Mouse (Mus musculus) thymus, postnatal 36 days (tissue): ENCODE results near the gene Pak1.
A peak's percentile ranks its signal among the peaks of the same experiment; 100 is the strongest.
"Not testable (repeated sequence)": the region's sequence is repeated elsewhere in the genome, so short reads cannot be mapped to it uniquely, and the experiment has no call there.

Experiments used
- DNase-seq, 2 experiments: peaks; one replicate each; pipeline ENCODE4 v3.0.0; 2022; ENCODE audit warnings: mixed read lengths in 2 of 2

The Pak1 gene

DNA sequence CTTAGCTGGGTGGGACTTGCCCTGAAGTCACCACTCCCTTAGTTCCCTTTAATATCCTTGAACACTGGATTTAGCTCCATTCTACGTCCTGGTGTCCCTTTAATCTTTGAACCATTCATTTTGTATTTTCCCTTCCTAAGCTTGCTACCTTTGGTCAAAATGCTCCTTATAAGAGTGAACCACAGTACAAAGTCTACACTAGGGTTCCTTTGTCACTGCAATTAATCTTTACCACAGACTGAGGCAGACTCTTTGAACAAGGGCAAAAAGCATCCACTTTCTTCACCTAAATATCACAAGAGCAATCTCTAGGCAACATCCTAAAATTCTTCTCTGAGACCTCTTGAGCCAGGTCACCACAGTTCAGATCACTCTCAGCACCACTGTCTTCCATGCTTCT is 8.1 kb upstream of the Pak1 start:
- no peak for DNase-seq

DNA sequence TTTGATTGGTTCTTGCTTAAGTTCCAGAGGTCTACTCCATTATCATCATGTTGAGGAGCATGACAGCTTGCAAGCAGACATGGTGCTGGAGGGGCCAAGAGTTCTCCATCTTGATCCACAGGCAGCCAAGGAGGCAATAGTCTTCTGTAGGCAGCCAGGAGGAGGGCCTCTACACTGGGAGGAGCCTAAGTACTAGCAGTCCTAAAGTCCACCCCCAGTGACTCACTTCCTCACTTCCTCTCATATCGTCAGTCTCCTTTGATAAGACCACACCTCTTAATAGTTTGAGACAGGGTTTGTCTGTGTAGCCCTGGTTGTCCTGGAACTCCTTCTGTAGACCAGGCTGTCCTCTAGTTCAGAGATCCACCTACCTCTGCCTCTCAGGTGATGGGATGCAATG is 7.5 kb upstream of the Pak1 start:
- DNase-seq: no peak

DNA sequence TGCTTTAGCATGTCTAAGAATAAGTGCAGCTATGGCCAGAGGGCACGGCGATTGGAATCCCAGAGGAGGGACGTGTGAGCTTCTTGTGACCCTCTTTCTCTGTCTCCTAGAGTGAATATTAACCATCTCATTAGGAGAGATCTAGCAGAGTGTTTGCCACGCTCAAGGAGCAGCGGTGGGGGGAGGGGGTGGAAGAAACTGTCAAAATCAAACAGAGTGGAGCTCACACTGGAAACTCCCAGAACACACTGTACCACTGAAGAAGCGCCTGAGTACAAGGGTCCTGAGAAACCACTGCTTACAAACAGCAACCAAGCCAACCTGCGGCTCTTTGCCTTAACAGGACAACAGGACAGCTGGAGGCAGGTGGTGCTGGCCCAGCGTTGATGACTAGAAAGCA is 6.8 kb upstream of the Pak1 start:
- no peak for DNase-seq

DNA sequence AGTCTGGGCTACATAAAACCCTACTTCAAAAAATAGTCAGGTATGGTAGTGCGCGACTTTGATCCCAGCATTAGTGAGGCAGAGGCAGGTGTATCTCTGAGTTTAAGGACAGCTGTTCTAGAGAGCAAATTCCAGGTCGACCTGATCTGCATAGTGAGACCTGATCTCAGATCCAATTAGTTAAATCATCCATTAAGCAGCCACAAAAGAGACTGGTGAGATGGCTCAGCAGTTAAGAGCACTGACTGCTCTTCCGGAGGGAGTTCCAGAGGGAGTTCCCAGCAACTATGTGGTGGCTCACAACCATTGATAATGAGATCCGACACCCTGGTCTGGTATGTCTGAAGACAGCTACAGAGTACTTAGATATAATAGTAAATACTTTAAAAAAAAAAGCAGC is 4.8 kb upstream of the Pak1 start:
- no peak for DNase-seq

DNA sequence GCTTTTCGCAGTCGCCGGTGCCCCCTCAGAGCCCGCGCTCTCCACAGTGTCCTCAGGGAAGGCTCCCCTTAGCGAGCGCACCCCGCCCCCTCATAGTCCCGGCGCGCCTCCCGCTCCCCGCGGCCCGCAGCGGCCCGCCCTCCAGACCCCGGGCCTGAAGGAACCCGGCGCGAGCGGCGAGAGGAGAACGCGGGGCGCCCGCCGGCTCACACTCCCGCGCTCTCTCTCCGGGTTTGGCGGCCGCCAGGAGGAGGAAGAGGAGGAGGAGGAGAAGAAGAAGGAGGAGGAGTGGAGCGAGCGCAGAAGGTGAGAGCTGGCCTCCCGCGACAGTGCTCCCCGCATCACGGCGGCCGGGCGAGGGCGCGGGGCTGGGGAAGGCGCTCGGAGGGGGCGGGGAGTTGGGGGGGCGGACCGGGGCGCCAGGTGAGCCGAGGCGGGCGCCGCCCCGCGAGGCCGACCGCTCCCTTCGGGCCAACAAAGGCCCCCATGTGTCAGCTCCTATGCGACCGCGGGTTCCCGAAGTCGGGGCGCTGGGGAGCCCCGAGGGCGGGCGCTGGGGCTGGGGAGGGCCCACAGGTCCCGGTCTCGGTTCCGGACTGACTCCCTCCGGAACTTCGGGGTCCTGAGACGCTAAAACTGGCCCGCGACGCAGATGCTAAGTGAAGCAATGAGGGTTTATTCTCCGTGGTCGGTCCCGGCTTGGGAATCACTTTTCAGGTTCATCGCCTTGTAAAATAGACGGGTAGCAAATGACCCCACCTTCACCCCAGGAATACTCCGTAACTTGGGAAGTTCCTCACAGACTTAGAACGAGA is 535 bp downstream of the Pak1 start:
- DNase-seq: peak in 1 of 2 experiments; percentile 60

DNA sequence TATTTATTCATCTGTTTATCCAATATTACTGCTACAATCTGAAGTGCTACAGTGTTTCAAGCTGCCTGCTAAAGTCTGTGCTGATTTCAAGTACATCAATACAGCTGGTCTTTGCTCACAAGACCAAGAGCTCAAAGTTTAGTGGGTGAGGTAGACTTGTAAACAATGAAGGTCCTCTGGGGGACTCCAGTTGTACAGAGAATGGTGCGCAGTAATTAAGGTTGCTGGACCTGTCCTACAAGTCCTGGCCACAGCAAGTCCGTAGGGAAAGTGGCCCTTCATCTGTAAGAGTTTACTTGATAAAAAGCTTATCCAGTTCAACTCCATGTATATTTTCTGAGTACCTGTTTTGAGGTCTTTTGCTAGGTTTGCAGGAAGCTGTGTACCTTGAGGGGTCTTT is 1.9 kb downstream of the Pak1 start:
- DNase-seq: no peak

DNA sequence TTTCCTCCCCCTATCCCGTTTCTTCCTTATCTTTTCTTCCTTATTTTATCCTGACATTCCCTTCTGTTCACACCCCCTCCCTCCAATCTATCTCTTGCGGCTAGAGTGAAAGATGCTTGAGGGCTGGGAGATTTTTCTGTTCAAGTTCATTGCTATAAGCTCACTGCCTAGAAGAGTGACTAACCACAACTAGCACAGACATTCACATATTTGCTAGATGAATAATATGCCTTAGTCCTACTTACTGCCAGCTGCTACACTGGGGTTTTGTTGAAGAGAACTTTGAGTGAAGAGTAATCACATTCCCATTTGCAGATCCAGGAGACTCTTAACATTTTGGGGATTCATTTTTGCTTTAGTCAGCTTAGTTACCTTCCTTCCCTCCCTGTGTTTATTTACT is 4.0 kb downstream of the Pak1 start:
- DNase-seq: no peak

DNA sequence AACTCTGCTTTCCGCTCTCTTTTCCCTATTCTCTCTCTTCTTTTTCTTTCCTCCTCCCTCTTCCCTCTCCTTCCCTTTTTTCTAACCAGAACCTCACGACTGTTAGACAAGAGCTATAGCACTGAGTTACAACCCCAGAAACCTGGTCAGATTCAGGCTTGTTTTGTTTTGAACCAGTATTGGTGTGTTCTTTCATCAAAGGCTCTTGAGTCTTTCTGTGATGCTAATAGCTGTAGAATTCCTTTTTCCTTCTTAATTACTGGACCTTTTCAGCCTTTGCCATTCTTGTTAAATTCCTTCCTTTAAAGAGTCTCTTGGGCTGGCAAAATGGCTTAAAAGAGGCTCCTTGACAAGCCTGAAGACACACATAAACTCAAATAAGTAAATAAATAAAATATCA is 14.8 kb downstream of the Pak1 start:
- DNase-seq: no peak

DNA sequence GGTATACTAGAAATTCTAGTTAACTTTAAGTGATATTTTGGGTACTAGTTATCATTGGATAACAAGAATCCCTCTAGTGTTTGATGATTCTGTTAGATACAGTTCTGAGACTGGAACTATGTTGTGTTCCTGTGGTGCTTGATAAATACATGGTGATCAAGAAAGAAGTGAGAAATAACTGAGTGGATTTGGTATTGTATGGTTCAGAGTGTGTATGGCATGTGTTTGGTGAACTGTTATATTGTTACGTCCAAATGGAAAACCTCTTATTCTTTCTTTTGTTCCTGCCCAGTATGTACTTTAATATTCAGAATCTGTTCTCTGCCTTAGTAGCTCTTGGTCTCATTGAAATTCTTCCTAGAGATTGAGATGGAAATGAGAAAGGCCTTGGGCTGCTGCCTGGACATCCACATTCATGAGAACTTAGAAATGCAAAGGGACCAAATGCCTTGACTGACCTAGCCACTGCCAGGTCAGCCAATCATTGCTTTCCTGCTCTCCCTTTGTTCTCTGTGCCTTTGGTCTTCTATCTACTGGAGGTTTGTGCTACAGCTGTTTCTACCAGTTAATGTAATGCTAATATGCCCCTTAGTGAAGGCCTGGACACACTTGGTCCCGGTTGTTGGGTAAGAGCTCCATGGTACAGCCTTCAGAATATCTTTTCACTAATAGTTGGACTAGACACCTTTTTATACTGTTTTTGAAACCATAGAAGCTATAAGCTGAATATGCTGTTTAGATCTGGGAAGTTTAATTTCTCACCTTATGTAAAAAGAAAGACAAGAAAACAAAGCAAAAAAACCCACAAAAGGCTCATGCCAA is 16.1 kb downstream of the Pak1 start:
- no peak for DNase-seq

DNA sequence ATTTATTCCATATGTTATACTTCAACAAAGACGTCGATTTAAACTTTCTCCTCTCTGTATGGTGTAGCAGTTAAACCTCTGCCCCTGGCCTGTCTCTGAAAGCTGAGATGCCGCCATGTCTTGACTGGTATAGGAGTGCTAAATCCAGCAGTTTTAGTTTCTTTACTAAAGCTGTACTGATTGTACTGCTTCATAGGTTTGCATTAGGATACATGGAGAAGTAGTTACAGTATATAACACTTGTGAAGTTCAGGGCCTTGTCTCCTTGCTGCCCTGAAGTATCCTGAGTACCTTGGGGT is 16.7 kb downstream of the Pak1 start:
- DNase-seq: no peak

DNA sequence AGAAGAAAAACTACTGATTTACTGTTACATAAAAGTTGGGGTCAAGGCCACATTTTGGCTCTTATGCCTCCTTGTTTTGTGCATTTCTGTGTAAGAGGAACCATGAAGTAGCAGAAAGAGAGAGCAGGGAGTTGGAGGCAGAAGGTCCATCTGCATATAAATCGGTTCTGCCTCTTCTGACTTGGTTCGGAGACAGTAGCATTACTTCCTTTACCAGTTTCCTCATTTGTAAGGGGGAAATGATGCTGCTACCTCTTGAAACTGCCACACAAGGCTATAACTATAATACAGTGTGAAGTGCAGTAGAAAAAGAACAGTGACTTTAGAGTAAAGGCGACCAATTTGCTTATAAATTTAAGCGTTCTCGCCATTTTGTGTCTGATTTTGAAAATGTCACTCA is 21.0 kb downstream of the Pak1 start:
- no peak for DNase-seq

DNA sequence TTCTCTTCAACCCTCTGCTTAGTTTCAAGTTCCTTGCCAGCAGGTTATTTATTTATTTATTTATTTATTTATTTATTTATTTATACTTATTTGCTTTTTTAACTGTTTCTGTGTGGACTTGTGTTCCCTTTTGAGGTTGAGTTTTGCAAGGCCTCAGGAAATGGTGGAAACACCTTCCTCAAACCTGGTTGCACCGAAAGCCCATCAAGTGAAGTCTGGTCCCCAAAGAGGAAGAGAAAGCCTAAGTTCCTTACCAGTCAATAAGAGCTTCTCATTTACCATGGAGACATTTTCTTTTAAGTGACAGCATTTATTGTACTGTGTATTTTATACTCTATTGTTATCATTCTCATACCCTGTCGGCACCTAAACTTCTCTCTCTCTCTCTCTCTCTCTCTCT is 33.5 kb downstream of the Pak1 start:
- DNase-seq: no peak

DNA sequence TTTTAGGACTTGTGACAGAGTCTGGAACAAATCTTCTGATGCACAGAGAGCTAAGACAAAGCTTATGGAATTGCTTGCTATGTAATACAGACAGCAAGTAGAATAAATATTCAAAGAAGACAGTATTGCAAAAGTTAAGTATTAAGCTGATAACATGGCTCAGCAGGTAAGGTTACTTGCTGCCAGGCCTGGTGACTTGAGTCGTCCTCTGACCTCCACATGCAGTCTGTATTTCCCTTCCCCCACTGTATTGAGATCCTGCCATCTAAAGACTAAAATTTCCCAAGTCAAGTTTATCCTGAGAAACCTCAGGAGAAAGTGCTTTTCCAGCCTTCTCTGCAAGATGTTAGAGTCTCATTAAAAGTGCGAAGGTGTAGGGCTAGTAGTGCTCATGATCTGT is 40.8 kb downstream of the Pak1 start:
- DNase-seq: no peak

DNA sequence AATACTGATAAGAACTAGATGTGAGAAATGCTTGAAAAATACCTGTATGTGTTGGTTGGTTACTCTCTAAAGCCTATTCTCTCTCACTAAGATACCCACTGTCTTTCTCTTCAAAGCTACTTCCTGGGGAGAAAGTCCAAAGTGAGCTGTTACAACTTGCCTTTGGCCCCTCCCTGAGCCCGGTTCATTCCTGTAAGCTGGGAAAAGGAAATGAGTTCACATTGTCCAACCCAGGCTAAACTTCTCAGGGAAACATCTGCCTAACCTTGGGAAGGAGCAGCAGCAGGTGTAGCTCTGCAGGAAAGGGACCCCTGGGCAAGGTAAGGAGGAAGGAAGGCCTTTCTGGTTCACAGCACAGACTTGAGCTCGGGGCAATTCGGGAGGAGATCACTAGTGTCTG is 42.4 kb downstream of the Pak1 start:
- DNase-seq: no peak

DNA sequence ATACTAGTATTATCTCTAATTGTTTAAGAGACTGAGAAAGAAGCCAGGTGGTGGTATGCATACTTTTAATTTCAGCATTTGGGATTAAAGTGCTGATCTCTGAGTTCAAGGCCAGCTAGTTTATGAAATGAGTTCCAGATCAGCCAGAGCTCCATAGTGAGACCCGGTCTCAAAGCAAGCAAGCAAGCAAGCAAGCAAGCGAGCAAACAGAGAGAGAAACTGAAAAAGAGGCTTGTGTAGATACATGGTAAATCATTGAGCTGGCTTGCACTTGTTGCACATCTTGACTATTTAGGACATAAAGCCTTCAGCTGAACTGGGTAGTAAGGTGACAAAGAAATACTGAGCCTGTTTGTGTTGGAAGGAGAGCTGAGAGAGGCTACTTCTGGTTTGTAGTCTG is 44.6 kb downstream of the Pak1 start:
- no peak for DNase-seq

DNA sequence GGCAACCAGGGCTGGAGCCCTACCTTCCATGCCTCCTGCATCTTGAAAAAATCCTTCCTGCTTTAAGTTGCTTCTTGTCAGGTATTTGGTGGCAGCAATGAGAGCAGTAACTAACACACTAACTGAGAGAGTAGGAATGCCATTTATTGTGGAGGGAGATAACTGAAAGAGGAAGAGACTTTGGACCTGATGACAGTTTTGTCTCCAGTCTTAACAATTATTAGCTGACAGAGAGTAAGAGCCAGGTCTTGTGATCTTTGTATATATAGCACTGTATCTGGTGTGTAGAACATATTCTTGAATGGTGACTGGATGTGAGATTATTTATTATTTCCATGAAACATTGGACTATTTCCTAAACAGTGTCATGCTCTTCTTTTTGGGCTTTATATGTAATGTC is 50.2 kb downstream of the Pak1 start:
- no peak for DNase-seq

DNA sequence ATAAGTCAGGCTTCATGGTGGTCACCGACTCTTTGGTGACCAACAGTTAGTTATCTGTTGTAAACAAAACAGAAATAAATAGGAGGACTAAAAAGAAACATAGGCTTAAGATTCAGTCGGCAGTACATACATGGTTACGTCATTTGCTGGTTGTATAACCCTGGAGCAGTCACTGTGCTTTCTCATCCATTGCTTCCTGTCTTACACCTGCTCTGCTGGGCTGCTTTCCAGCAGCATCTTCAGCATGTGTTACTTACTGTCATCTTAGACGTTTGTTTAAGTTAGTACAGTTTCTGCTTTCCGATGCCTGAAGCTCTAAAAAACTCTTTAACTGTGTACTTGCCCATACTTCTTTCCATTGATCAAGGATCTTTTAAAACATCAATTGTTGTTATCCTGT is 53.0 kb downstream of the Pak1 start:
- DNase-seq: no peak

DNA sequence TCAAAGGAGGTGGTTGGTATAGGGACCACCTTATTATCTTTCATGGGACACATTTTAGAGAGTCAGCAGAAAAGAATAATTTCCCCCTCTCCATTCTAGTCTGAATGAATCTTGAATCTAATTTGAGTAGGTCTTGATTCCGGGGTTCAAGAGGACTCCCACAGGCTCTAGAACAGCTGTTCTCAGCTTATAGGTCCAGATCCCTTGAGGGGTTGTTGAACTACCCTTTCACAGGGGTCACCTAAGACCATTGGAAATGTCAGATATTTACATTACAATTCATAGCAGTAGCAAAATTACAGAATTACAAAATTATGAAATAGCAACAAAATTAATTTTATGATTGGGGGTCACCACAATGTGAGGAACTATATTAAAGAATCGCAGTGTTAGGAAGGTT is 54.0 kb downstream of the Pak1 start:
- no peak for DNase-seq

DNA sequence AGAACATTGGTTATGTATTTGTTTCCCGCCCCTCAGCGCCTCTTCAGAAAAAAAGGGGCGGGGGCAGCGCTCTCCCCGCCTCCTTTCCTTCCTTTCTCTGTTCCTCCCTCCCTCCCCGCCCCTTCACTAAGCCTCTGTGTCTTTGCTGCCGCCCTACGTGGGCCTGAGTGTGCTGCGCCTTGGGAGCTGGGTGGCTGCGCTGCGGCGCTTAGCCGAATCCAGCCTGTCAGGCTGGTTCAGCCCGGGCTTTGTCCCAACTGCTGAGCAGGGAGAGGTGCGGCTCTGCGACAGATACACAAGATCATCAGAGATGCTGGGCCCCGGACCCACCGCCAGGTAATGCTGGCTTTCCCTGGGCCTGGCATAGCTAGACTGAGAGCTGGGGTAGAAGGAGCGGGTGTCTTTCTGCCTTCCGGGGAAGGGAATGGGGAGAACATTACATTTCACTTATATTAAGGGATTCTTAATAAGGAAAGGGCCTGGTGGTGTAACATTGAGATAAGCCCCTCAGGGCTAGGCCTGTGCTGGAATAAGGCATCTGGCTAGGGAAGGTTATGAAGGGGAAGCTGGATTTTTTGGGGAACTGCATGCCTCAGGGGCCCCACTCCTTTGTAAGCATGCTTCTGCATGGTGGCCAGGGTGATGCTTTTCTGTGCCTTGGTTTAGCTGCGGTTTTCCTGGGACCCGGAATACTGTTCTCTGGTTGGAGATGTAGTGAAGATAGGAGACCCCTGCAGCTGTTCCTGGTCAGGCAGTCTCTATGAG is 54.6 kb downstream of the Pak1 start:
- DNase-seq: peak; percentile 77 to 84

DNA sequence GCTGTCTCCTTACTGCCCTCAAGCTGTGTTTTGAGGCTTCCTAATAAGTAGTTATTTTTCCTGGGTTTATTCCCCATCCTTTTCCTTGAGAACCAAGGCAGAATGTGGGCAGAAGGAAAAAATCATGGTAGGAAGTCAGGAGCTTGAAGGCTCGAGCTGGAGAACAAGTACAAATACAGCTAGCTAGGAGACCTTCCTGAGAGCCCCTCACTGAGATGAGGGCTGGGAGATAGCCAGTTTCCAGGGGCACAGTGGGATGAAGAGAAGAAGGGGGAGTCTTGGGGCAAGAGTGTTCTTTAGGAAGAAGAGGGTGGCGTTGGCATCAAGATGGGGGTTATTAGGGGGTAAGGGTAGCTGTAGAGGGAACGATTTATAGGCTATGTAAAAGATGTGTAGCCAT is 56.1 kb downstream of the Pak1 start:
- no peak for DNase-seq

DNA sequence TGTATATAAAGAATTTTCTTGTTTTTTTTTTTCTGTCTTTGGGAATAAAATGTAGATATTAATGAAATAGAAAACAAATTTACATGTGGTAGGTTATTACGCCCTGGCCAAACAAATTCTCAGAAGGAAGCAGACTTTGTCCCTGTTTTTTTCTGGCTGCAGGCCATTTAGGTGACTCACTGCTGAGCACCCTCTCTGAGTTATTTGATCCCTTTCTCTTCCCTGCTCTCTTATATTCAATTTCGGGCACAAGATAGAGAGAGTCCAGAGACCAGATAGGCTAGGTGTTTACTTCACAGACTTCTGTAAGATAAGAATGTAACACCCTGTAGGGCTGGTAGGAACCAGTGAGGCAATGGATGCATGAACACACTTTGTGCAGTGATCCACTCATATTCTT is 57.2 kb downstream of the Pak1 start:
- DNase-seq: no peak

DNA sequence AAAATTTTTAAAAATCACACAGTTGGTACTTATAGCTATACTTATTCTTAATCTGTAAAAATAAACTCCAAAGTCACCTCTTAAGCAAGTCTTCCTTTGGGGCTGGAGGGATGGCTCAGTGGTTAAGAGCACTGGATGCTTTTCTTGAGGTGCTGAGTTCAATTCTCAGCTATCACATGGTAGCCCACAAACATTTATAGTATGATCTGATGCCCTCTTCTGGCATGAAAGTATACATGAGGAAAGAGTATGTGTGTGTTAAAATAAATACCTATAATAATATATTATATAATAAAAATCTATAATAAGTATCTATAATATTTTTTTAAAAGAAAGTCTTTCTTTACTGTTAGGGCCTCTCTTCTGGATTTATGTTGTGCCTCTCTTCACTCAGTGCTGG is 58.2 kb downstream of the Pak1 start:
- DNase-seq: no peak

DNA sequence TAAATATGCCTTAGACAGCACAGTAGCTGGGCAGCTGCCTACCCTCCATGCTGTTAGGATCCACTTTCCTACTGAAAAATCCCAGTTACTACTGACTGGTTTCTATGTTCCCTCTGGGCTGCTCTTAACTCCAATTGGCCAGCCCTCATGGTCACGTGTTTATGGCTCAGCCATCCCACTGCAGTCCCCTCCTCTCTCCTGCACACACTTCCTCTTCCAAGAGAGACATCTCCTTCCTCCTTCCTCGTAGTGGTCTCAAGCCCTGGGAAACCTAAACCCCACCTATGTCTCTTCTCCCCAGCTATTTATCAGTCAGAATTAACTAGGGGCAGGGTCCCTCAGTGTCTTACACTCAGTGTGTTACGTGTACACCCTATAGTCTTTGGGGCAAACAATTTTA is 61.2 kb downstream of the Pak1 start:
- not testable (repeated sequence) for DNase-seq

DNA sequence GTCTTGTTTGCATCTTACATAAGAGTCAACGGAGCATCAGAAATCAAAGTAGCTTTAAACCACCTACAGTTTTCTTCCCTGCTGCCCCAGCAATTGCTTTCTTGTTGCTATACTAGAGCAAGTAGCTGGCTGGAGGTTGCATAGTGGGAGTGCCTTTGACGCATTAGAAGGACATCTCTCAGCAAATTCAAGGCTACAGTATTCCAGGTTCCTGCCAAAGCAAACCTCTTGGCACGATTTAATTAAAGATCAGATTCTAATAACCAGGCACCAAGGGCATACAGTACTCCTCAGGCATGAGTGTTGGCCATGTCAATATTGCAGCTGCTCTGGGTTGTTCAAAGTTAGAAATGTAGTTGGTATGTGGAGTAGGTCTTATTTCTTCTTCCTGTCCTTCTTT is 62.0 kb downstream of the Pak1 start:
- no peak for DNase-seq
